Mouse (Mus musculus): ENCODE measurements around the gene Vmn1r75. TPM values are rescaled to one million over a fixed set of nuclear protein-coding genes. Genes with fewer than 3 reads are reported as not detected.

Vmn1r75 gene
- not detected in 2 replicates for polyA plus RNA-seq (2014; fragmentation: Nextera tagmentation; extraction: Ambion mirVana)

DNA sequence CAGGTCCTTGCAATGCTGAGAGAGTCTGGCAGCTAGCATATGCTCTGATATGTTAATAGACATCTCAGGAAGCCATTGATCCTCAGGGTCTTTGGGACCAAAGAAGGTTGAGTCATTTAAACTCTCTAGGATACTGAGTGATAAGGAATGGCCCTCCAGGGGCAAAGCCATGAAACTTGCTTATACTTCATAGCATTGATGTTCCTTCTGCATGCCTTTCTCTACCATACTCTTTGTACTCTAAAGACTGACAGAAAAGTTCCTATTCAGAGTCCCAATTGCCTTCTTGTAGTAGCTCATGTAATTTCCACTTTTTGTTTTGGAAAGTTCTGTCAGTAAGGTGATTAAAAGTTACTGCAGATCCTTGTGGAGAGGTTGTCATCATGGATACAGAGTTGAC is at the start of gene Vmn1r75:
TSS of gene Vmn1r75 (plus strand) at position 301 of the 400 bp plus-strand sequence.
- Histone ChIP-seq H3K27ac (no peak within 1 kb of the TSS), H3K36me3 (replicated peaks; ENCODE audit: control insufficient read depth, insufficient read depth) (no peaks in the 10 kb centered on the region), H3K9ac (no peak within 1 kb of the TSS), H3K27me3 (ENCODE audit: control insufficient read depth, insufficient read depth, low read length) (no peaks in the 10 kb centered on the region), H3K9me3 (ENCODE audit: control insufficient read depth, low read length) (peaks cover 13% of the 10 kb centered on the region; the same call in 1 of the 2 replicates), H3K4me3 (replicated peaks; ENCODE audit: low read length) (no peak within 1 kb of the TSS), H3K4me2 (replicated peaks) (no peak within 1 kb of the TSS), H3K4me1 (replicated peaks; ENCODE audit: control insufficient read depth, insufficient read depth, low read length) (no peaks in the 10 kb centered on the region)
- no peak for ATAC-seq (ENCODE audit: low FRiP score)
- DNase-seq (ENCODE audit: low spot score) = no peak

DNA sequence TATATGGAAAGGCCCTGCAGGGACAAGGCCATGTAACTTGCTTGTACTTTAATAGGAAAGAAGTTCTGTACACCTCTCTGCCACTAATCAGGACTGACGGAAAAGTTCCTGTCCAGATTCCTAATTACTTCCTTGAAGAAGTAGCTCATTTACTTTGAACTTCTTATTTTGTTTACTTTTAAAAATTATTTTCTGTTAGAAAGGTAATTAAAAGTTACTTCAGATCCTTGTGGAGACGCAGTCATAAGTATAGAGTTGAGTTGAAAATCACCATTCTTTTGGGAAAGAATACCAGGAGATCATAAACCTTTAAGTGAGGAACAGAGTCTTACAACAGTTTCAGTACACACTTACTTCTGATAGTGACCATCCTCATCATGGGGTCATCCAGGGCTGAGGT is 40.8 kb upstream of the Vmn1r75 start, which contains the start of gene Vmn1r74:
TSS of gene Vmn1r74 (plus strand) at position 301 of the 400 bp plus-strand sequence.
- ATAC-seq (ENCODE audit: low FRiP score) (no peak), DNase-seq (ENCODE audit: low spot score) (no peak)
- no peak within 1 kb of the TSS for H3K27ac ChIP-seq
- H3K27me3 ChIP-seq (ENCODE audit: control insufficient read depth, insufficient read depth, low read length) = no peaks in the 10 kb centered on the region
- no peak within 1 kb of the TSS for H3K9ac ChIP-seq
- H3K4me1 ChIP-seq (replicated peaks; ENCODE audit: control insufficient read depth, insufficient read depth, low read length) = no peaks in the 10 kb centered on the region
- H3K36me3 ChIP-seq (replicated peaks; ENCODE audit: control insufficient read depth, insufficient read depth) = no peaks in the 10 kb centered on the region
- no peak within 1 kb of the TSS for H3K4me2 ChIP-seq (replicated peaks)
- WGBS = 85% methylated on average over 2 of the region's 2 CpGs
- H3K4me3 ChIP-seq (replicated peaks; ENCODE audit: low read length) = no peak within 1 kb of the TSS
- H3K9me3 ChIP-seq (ENCODE audit: control insufficient read depth, low read length) = peaks cover 31% of the 10 kb centered on the region

Other genes starting within 250 kb of the Vmn1r75 start
- gene Vmn1r72, start 194.5 kb upstream of the Vmn1r75 start, polyA plus RNA-seq (2014; fragmentation: Nextera tagmentation; extraction: Ambion mirVana) = not detected in 2 replicates
- gene Vmn1r73, start 144.4 kb upstream of the Vmn1r75 start, polyA plus RNA-seq (2014; fragmentation: Nextera tagmentation; extraction: Ambion mirVana) = not detected in 2 replicates
- gene Vmn1r74, start 40.6 kb upstream of the Vmn1r75 start, polyA plus RNA-seq (2014; fragmentation: Nextera tagmentation; extraction: Ambion mirVana) = not detected in 2 replicates
- not detected in 2 replicates for gene Vmn1r76, start 63.6 kb downstream of the Vmn1r75 start, polyA plus RNA-seq (2014; fragmentation: Nextera tagmentation; extraction: Ambion mirVana)
- gene Vmn1r77, start 162.1 kb downstream of the Vmn1r75 start, polyA plus RNA-seq (2014; fragmentation: Nextera tagmentation; extraction: Ambion mirVana) = not detected in 2 replicates